Mouse (Mus musculus): ENCODE data around the gene Prkcsh.

Gene Prkcsh

DNA sequence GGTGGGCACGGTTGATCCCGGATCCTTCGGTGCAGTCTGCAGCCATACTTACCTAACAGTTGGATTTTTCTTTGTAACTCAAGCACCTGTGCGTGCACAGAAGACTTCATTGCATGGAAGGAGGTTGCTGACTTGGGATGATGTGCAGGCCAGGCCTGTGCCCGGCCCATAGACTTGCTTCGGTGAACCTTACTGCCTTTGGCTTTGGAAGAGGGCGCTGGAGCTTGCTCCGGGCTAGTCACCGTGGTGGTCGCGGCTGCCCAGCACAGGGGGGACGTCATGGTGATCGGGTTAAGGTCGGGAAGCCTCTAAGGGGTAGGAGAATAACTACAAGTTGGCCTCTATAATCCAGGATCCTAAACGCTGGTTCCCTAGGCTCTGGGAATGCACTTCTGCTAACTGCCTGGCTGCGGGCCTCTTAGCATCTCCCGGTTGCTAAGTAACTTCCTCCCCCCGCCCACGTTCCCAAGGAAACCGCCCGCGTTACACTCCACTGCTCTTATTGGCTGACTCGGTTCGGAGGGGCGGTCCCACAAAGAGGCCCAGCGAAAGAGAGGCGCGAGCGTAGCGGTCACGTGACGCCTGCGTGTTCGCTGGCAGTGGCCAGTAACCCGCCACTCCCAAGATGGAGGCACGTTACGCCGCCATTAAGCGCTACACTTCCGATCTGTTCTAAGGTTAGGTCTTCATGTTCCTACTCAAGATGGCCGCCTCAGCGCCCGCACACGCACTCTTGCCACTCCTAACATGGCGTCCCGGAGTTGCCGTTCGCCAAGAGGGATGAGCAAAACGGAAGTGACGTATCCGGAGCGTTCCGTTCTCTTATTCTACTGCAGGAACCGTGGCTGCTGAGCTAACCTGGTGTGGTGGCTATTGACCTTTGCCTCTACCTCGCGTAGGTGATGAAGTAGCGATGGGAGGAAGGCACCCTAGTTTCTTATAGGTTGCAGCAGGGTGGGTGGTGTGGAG is at the start of gene Prkcsh, which contains the start of gene Ccdc151:
TSS of gene Prkcsh (plus strand) at position 613 of the 969 bp plus-strand sequence.
TSS of gene Ccdc151 (minus strand) at position 441 of the 969 bp plus-strand sequence.
- peak; percentile 95 for DNase-seq (ENCODE audit: low spot score)

DNA sequence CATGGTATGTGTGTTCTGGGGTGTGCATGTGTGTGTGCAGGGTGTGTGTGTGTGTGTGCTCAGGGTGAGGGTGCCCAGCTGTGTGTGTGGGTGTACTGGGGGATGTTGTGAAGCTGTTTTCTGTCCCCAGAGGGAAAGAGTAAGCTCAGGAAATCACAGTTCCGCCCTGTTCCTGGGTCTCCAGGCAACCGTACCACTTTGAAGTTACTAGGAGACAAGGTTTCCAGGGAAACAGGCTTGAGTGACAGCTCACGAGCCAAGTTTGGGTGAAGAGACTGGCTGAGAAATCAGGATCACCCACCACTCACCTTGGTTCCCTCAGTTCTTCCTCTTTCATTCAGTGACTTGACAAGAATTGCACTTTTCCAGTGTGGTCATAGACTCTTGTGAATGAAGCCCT is 49.0 kb upstream of the Prkcsh start:
- no peak for DNase-seq (ENCODE audit: low spot score)

DNA sequence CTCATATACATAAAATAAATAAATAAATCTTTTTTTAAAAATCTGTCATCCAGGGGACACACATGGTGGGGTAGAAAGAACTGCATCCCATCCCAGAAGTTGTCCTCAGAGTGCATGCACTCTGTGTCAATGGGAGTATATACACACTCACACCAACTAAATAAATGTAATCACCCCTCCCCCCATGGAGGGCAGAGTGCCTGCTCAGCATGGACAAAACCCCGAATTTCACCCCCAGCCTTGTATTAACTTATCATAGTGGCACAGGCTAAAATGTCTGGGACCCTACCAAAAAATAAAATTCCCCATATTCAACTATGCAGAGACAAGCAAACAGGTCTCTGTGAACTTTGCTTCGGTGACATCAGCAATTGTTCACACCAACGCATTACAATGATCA is 48.0 kb upstream of the Prkcsh start:
- DNase-seq (ENCODE audit: low spot score), result no peak

DNA sequence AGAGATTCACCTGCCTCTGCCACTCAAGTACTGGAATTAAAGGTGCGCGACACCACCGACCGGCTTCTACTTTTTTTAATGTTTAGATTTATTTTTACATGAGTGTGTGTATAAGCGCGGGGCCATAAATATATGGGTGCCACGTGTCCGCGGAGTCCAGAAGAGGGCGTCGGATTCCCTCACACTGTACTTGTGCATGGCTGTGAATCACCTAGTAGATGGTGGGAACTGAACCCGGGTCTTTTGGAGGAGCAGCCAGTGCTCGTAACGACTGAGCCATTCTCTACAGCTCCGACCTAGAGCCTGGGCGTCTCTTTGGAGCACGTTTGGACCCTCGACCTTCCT is 47.4 kb upstream of the Prkcsh start:
- no peak for DNase-seq (ENCODE audit: low spot score)

DNA sequence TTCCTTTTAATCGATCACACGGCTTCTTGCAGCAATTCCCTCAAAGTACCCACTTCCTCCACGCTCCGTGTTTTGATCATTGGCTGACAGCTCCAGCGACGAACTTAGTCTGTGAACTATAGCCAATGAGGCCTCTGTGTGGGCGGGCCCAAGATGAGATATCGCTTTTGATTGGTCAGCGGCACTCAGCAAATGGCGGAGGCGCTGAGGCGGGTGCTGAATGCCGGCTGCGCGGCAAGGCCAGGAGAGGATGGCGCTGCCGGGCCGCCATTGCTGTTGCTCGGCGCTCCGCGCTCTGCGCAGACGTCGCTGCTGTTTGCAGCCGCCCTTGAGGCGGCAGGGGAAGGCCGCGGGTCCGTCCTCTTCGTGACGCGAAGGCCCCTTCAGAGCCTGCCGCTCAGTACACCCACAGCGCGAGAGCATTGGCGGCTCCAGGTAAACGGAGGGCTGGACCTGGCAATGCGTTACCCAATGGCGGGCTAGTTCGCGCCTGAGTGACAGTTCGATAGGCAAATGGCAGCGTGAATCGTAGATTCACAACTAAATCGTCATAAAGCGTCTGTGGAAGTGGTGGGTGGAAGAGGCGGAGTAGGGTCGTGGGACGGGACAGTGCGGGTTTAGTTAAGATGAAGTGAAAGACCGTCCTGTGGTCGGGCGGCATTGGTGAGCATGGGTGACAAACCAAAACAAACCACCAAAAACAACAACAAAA is 46.9 kb upstream of the Prkcsh start, which contains the start of gene Swsap1:
TSS of gene Swsap1 (plus strand) at position 186 of the 712 bp plus-strand sequence.
- peak; percentile 97 for DNase-seq (ENCODE audit: low spot score)

DNA sequence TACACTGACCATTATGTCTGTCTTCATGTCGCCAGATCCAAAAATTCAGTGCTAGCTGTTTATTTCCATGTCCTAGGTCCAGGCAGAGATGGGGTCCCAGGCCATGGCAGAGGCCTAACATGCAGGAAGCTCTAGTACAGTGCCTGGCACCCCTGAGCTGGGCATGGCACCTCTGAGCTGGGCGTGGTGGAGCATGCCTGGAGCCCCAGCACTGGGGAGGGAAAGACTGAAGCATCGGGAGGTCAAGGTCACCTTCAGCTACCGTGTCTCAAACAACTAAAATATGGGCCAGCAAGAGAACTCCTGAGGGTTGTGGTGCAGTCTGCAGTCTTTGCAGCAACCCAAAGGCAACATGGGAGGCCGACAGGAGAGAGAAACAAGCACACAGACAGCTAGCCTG is 44.2 kb upstream of the Prkcsh start:
- no peak for DNase-seq (ENCODE audit: low spot score)

DNA sequence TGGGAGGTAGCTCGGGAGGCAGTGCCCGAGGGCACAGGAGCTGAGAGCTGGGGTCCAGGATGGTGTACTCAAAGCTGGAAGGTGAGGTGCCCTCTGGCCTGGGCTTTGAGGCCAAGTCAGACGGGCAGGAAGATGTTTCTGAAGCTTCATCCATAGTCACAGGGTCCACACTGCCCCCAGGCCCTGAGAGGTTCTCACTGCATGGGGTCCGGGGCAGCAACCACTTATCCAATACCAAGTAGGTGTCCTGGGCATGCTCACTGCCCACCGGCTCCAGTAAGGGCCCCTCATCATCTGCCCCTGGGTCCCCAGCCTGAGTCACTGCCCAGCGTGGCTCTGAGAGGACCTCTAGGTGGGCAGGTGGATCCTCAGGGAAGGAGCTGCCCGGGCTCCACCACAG is 43.4 kb upstream of the Prkcsh start:
- DNase-seq (ENCODE audit: low spot score), result no peak

DNA sequence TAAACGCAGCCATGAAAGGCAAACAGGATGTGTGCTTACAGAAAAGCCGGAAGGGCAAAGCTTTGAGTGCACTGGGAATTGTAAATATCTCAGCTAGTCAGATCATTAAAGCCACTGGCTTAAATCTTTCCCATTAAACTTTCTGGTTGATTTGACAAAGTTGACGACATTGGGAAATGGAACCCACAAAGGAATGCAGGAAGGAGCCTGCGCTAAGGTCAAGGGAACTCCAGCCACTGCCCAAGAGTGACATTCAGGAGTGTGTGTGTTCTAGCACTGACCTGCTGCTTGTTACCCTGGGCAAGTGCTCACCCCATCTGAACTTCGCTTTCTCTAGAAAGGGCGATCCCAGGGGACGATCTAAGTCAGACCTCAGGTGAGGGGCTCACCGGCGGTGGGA is 42.5 kb upstream of the Prkcsh start:
- no peak for DNase-seq (ENCODE audit: low spot score)

DNA sequence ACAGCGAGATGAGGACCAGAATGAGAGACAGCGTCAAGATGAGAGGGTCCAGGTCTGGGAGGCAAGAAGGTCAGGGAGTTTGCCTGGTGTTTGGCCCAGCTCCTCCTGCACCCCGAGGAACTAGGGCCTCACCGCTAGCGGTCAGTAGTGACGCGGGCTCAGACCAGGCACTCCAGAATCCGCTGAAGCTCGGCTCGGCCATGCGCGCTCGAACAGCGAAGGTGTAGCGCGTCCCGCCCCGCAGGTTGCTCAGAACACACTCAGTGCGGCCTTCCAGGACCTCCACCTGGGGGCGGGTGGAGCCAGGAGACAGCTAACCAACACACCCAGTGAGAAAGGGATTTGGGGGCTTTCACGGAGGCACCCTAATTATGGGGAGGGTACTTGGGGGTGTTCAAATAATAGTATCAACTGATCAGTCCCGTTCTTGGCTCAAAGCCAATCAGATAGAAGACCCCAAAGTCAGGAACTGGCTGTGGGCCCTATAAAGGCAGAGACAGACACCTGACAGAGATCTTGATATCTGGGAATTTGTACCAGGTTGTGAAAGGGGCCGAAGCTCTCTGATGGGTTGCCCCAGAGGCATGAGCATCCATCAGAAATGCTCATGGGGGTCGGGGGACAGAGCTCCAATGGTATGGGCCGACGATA is 41.9 kb upstream of the Prkcsh start:
- no peak for DNase-seq (ENCODE audit: low spot score)

DNA sequence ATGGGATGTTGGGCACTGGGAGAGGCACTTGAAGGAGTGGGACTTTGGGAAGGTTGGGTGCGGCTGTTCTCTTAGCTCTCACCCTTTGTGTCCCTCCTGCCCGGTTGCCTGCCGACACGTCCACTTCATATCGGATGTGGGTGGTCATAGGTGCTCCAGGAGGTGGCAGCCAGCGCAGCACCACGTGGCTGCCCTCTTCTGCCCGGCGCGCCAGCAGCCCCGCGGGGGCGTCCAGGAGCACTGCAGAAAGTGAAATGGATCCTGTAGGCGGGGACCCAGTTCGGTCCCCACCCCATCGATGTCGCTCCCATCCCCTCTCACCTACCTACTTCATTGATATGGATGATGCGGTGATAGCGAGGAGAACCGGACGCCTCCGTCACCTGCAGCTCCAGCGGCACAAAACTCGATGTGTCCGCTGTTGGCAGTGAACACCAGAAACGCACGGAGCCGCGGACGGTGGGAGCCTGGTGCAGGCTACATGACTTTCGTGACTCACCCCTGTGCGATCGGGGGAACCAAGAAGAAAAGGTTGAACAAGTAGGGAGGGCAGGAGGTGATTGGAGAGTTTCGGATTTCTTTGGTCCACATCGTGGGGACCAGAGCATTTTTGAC is 41.1 kb upstream of the Prkcsh start:
- no peak for DNase-seq (ENCODE audit: low spot score)

DNA sequence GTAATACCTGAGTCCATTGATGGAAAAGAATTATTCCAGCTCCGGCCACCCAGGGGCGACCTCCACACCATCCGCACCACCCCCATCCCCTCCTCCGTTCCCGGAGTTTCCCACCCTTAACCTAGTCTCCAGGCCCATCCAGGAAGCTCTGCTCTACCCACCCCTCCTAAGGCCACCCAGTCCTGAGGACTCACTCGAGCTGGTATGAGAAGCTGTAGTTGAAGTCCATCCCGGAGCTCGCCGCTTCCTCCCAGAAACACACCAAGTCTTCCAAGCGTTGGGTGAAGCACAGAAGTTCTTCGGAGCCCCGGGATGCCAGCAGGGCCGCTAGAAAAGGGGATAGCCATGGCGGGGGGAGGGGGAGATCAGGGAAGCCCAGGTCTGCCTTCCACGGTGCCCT is 40.6 kb upstream of the Prkcsh start:
- no peak for DNase-seq (ENCODE audit: low spot score)

DNA sequence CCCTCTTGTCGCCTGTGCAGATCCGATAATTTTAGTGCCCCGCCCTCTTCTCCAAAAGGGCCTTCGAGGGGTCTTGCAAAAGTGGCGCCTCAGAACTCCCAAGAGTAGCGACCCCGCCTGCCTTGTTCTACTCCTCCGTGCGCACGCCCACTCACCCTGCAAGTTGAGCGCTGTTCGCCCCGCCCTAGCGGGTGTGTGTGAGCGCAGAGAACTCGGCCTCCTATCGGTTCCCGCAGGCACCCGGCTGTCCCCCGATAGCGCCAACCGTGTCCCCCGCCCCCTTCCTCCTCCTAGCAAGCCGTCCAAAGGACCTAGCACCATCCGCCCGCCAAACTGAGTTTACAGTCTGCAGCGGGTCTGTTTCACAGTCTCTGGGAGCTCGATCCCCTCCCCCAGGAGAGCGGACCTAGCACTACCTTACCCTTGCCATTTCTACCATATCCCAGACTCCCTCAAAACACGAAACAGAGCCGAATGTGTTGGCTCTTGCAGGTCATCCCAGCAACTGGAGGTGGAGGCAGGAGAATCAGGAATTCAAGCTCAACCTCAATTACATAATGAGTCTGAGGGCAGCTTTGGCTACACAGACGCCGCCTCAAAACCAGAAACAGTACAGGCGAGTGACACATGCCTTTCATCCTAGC is 40.1 kb upstream of the Prkcsh start:
- peak; percentile 39 for DNase-seq (ENCODE audit: low spot score)

DNA sequence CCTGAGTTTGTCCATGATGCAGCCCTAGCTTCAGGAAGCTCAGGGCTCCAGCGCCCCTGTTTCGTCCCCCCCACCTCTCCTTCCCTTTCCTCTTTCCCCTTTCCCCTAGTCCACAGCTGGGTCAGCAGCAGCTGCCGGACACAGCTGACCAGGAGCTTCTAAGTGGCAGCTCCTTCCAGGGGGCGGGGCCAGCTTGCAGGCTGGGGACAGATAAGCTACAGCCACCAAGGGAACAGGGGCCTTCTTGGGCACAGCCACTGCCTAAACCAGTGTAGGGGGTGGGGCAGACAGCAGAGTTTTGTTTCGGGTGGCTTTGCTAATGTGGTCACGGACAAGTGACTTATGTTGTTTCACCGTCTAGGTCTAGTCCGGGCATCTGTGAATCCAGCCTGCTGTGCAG is 39.2 kb upstream of the Prkcsh start, which contains the start of gene Epor:
TSS of gene Epor (minus strand) at position 90 of the 400 bp plus-strand sequence.
- no peak for DNase-seq (ENCODE audit: low spot score)

DNA sequence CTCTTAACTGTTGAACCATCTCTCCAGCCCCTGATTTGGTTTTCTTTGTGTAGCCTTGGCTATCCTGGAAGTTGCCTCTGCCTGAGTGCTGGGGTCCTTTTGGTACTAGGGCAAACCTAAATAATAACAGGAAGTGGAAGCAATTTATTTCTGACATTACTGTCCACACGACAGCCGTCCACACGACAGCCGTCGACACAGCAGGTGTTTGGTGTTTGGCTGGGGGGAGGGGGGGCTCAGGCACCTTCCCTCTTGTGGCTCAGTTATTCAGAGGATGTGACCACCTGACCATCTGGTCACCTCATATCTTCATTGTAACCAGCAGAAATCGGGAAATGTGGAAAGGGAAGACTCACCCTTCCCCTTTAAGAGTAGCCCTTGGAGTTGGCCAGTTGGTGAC is 33.7 kb upstream of the Prkcsh start:
- DNase-seq (ENCODE audit: low spot score), result no peak

DNA sequence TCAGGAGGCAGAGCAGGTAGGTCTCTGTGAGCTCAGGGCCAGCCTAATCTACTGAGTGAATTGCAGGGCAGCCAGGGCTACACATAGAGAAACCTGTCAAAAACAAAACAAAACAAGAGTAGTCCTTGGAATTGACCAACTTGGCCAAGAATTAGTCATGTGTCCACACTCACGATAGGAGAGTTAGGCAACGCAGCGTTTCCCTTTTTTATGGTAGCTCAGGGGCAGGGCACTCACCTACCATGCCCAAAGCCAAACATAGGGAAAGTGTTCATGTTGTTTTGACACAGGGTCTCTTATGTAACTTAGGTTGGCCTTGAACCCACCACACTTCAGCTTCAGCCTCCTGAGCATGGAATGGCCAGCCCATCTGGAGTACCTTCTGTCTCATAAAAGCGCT is 33.3 kb upstream of the Prkcsh start:
- no peak for DNase-seq (ENCODE audit: low spot score)

DNA sequence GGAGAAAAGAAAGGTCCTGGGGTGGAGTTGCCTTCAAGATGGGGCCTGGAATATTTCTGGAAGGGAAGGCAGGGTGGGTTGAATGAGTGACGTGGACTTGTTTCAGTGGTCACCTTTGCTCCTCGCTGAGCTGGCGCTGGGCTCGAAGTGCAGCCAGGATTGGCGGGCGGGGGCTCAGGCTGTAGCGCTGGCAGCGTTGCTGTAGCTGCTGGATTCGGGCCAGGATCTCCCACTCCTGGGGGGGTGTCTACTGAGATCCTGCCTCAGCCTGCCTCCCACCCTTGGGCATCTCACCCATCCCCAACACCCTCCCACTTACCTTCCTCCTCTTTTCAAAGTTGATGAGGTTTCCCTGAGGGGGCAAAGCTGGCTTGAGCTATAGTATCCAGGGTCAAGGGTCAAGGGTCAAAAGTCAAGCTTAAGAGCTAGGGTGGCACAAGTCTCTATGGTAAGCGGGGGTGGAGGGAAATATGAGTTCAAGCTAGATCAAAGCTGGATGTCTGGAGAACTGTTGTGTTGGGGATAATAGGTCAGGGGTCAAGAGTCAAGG is 25.9 kb upstream of the Prkcsh start:
- no peak for DNase-seq (ENCODE audit: low spot score)

DNA sequence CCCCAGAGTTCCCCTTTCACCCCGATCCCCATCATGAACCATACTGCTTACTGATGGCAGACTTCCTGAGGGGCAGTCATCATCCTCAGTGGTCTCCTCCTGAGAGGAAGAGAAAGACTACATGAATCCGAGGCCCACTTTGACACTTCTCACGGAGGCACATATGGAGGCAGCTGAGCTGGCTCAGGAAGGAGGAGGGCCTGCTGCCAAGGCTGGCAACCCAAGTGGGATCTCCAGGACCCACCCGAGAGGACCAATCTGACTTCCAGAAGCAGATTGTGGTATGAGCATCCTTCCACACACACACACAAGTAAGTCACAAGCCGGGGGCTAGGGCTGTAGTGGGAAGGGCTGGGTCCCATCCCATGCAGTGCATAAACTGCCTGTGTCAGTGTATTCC is 25.3 kb upstream of the Prkcsh start:
- no peak for DNase-seq (ENCODE audit: low spot score)

DNA sequence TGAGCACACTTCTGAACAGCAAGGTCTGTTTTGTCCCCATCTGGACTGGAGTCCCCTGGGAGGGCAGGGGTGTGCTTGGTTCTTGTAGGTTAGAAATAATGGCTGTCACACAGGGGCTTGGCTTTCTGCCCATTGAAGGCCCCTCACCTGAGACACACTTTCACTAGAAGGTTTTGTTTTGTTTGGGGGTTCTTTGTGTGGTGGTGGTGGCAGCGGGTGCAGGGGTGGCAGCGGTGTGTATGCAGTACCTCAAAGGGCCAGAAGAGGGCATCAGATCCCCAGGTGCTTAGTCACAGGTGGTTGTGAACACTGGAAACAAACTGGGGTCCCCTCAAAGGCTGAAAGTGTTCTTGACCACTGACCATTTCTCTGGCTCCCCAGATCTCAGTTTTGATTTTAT is 24.6 kb upstream of the Prkcsh start:
- no peak for DNase-seq (ENCODE audit: low spot score)

DNA sequence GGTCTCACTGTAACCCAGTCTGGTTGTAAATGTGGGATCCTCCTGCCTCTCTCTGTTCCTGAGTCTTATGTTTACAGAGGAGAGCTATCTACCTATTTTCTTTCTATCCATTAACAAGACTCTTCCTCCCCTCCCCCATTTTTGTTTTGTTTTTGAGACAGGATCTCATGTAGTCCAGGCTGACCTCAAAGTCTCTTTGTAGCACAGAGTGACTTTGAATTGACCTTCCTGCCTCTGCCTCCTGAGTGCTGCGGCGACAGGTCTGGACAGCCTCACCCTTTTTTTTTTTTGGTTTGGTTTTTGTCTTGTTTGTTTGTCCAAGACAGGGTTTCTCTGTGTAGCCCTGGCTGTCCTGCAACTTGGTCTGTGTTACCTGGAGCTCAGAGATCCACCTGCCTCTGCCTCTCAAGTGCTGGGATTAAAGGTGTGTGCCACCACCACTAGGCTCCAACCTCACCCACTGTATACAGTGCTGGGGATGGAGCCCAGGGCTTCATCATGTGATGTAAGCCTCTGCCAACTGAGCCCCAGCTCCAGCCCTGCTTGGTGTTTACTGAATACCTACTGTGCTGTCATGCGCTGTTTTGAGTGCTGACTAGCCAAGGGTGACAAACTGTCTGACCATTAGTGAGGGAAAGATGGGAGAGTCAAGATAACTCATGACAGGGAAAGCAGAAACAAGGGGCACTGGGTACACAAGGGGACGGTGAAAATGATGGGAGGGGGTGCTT is 24.0 kb upstream of the Prkcsh start:
- DNase-seq (ENCODE audit: low spot score), result no peak

DNA sequence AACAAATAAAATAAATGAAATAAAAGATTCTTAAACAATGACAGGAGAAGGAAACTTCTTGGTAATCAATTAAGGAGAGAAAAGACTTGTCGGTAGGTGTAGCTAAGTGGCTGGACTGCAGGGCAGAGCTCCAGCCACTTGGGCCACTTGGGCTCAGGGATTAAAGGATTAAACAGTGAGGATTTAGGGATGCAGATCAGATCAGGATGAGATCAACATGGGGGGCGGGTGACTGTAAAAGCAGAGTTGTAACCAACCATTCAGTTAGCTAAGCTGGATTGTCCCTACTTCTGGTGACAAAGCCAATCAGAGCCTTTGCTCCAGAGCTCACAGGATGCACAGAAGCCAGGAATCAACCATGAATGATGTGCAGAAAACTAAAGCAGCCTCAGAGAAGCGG is 18.7 kb upstream of the Prkcsh start:
- DNase-seq (ENCODE audit: low spot score), result no peak
